Mouse (Mus musculus) cerebellum, postnatal 36 days (tissue): ENCODE measurements at regions not wholly inside any gene's neighbourhood (a gene's known extent, or its start where the extent isn't known, plus 50 kb on each side); places are given as distances from the start of the nearest gene placed in this dataset.
"Not testable (repeated sequence)": the region's sequence is repeated elsewhere in the genome, so short reads cannot be mapped to it uniquely, and the experiment has no call there.

Experiments used
- DNase-seq, 2 experiments: peaks; one replicate each; pipeline ENCODE4 v3.0.0; 2021 to 2022; ENCODE audit warnings: mixed read lengths in 2 of 2

GRCm38 (mm10) chr17:94866630-94867029 is 116.8 kb upstream of the Mettl4 start:
- no peak for DNase-seq

GRCm38 (mm10) chr17:94864531-94865318 is 114.9 kb upstream of the Mettl4 start:
- DNase-seq = peak; percentile 58 to 60

GRCm38 (mm10) chr17:94854698-94855097 is 104.9 kb upstream of the Mettl4 start:
- not testable (repeated sequence) for DNase-seq

DNA sequence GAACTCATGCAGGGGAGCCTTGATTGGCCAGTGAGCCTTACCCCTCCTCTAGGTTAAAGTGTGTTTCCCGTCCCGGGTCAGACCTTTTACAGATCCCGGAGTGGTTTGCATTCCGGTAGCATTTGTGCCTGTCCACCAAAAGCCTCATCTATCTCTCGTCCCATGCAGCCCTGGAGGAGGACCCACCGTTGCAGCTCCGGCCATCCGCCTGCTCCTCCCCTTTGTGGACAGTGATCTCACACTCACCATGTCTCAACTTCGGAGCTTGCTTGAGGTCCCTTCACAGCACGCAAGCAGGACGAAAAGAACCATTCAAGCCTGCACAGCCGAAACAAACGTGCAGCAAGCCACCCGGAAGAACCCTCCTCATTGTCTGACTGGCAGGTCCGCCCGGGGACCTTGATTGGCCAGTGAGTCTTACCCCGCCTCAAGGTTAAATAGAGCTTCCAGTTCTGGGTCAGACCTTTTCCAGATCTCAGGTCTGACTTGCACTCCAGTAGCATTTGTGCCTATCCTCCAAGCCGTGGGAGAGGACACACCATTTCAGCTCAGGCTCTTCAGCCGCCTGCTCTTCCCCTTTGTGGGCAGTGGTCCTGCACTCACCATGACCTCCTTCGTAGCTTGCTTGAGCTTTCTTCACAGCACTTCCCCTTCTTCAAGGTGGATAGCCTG is 84.8 kb upstream of the Mettl4 start:
- peak; percentile 78 to 80 for DNase-seq

DNA sequence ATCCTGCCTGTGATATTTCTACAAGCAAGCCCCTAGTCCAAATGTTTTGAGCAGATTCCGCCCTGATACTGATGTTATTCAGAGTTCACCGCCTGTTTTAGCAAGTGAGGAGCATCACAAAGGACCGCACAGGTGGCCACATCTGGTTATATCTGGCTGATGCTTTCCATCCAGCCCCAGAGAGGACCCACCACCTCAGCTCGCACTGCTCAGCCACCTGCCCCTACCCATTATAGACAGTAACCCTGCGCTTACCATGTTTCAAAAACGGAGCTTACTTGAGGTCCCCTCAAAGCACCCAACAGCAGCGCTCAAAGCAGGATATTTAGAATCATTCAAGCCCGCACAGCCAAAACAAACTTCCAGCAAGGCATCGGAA is 84.2 kb upstream of the Mettl4 start:
- DNase-seq = not testable (repeated sequence)

DNA sequence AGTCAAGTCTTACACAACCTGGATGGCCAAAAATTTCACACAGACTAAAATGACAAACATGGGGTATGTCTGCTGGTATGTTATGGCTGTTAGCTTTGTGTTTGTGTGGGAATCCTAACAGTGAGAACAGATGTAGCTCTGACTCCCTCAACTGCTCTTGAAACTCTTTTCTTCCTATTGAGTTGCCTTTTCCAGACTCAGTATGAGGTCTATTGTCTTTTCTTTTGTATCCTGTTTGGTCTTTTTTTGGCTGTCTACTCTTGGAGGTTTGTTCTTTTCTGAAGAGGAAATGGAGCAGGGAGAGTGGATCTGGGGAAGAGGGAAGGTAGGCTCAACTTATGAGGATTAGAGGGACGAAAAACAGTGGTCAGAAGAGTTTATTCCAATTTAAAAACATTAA is 76.6 kb upstream of the Mettl4 start:
- DNase-seq = not testable (repeated sequence)

DNA sequence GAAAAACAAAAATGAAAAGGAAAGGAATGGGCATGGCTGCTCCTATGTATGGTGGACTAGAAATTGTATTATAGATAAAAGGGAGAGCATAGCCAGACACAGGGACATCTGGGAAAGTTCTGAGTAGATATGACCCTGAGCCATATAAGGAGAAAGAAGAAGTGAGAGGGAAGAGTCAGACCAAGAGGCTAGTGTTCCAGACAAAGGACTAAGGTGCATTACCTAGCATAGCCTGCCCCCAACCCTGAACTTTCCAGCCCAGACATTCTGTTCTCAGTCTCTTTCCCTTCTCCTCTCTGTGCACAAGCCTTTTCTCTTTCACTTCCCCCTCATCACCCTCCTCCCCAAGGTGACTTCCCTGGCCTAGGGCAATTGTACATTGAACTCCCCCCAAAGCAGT is 58.9 kb upstream of the Mettl4 start:
- DNase-seq = no peak
